Mouse (Mus musculus) midbrain, embryonic 15.5 days (tissue): ENCODE measurements around the gene Rcc1l. TPM values are rescaled to one million over a fixed set of nuclear protein-coding genes. Genes with fewer than 3 reads are reported as not detected.

ENCODE experiments used
- ATAC-seq: fragments of 200-750 bp; cut with Nextera tagmentation; replicated peaks from 2 replicates; pipeline ENCODE4 v1.8.0; 2017; ENCODE audit warnings: moderate TSS enrichment
- H3K27ac ChIP-seq: fragments of 300-500 bp; sonication (generic); 2 replicates; pipeline ENCODE4 v1.5.1; 2015; ENCODE audit warnings: mild to moderate bottlenecking, inconsistent platforms
- H3K27me3 ChIP-seq: fragments of 300-500 bp; sonication (generic); replicated peaks from 2 replicates; pipeline ENCODE4 v1.6.1; 2015; ENCODE audit warnings: inconsistent platforms
- H3K36me3 ChIP-seq: fragments of 300-500 bp; sonication (generic); replicated peaks from 2 replicates; pipeline ENCODE4 v1.6.1; 2015; ENCODE audit warnings: inconsistent platforms
- H3K4me1 ChIP-seq: fragments of 300-500 bp; sonication (generic); 2 replicates; pipeline ENCODE4 v1.6.1; 2015; ENCODE audit warnings: inconsistent platforms
- H3K4me2 ChIP-seq: fragments of 300-500 bp; sonication (generic); 2 replicates; pipeline ENCODE4 v1.6.1; 2015; ENCODE audit warnings: inconsistent platforms, mild to moderate bottlenecking, moderate library complexity
- H3K4me3 ChIP-seq: fragments of 300-500 bp; sonication (generic); 2 replicates; pipeline ENCODE4 v1.5.1; 2015; ENCODE audit warnings: mild to moderate bottlenecking, inconsistent platforms
- H3K9ac ChIP-seq: fragments of 300-500 bp; sonication (generic); 2 replicates; pipeline ENCODE4 v1.6.1; 2015; ENCODE audit warnings: mild to moderate bottlenecking, inconsistent platforms
- H3K9me3 ChIP-seq: fragments of 300-500 bp; sonication (generic); 2 replicates; pipeline ENCODE4 v1.6.1; 2016; ENCODE audit warnings: inconsistent platforms
- WGBS: fragments of 180-500 bp; shearing (Covaris S2); methylation state at CpG from one replicate; pipeline ENCODE4 v1.1.7; 2015; ENCODE audit warnings: mixed read lengths; 5-methylcytosine and 5-hydroxymethylcytosine counted together
- polyA plus RNA-seq: library from polyadenylated mRNA; unstranded; fragments of >200 nt; fragmentation: Nextera tagmentation; extraction: Ambion mirVana; gene quantifications from 2 replicates; pipeline ENCODE4 v1.2.1, GENCODE M21; 2015

The Rcc1l gene
- polyA plus RNA-seq, 1 experiment from 2014 or later = 19.8 TPM

DNA sequence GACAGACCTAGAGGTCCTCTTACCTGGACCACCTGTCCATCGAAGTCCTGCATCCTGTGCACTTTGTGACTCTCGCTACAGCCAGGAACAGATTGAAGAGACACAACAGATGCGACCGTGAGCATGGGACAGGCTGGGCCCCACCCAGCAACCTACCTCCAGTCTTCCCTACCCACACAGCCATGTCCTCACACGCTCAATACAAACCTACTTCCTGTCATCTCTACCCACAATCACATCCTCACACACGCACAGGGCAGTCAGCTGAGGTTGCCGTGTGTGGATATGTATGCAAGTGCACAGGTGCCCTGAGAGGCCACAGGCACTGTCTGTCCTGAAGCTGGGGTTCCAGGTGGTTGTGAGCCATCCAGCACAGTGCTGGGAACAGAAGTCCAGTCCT lies 9.9 kb downstream of the Rcc1l start:
- Histone ChIP-seq H3K36me3 (peaks cover 6% of the 10 kb centered on the region; the same call in 1 of the 2 replicates), H3K4me2 (no peak overlapping the region), H3K4me1 (peaks cover 9% of the 10 kb centered on the region), H3K27me3 (no peaks in the 10 kb centered on the region), H3K9ac (no peak overlapping the region), H3K9me3 (no peaks in the 10 kb centered on the region), H3K4me3 (no peak overlapping the region), H3K27ac (no peak overlapping the region)
- WGBS = 95% methylated on average over 7 of the region's 7 CpGs
- no peak for ATAC-seq

DNA sequence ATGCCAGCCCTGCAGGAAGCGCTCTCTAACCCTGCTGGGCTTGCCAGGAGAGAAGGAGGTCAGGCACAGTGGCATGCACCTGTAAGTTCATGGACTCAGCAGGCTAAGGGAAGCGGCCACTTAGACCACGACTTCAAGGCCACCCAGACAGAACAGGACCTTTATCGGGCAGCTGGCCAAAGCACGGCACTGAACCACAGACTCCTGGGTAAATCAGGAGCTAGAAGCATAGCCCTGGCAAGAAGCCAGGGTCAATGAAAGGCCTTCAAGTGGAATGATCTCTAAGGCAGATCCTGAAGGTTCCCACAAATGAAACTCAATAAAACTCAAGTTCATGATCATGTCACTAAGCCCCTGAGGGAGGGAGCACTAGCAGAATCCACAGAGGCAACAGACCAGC lies 11.9 kb downstream of the Rcc1l start:
- Histone ChIP-seq H3K9ac (no peak overlapping the region), H3K9me3 (no peaks in the 10 kb centered on the region), H3K27ac (0 out of 2 replicates have a peak overlapping the region, but pooled peaks have one; percentile 15), H3K4me3 (no peak overlapping the region), H3K4me2 (no peak overlapping the region), H3K27me3 (no peaks in the 10 kb centered on the region), H3K36me3 (peaks cover 5% of the 10 kb centered on the region; the same call in 1 of the 2 replicates), H3K4me1 (peaks cover 9% of the 10 kb centered on the region)
- no peak for ATAC-seq
- 75% methylated on average over 5 of the region's 5 CpGs for WGBS

GRCm38 (mm10) chr5:134155916-134156466 lies 20.6 kb downstream of the Rcc1l start:
- H3K9me3 ChIP-seq = no peaks in the 10 kb centered on the region
- H3K27ac ChIP-seq = no peak overlapping the region
- H3K4me1 ChIP-seq = no peaks in the 10 kb centered on the region
- 92% methylated on average over 7 of the region's 7 CpGs for WGBS
- H3K36me3 ChIP-seq = peaks cover 32% of the 10 kb centered on the region; the same call in 1 of the 2 replicates
- no peak overlapping the region for H3K4me3 ChIP-seq
- H3K4me2 ChIP-seq = no peak overlapping the region
- H3K9ac ChIP-seq = no peak overlapping the region
- no peak for ATAC-seq
- H3K27me3 ChIP-seq = no peaks in the 10 kb centered on the region

DNA sequence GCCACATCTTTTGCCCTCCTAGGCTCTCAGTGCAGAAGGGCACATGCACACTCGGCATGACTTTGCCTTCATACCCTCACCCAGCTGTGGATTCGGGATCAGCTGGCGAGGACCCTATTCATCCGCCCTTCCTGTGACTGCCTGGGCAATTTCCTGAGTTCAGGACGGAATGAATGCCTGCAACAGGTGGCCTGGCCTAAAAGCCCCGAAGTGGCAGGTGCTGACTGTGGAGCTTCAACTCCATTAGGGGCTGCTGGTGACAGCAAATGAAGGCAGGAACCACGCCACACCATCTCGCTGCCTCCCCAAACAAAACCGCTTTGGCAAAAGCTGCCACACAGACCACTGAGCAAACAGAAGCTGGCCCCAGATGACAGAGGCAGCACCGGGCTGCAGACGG lies 24.7 kb downstream of the Rcc1l start:
- peaks cover 28% of the 10 kb centered on the region; the same call in 1 of the 2 replicates for H3K36me3 ChIP-seq
- no peaks in the 10 kb centered on the region for H3K4me1 ChIP-seq
- ATAC-seq = no peak
- H3K9ac ChIP-seq = no peak overlapping the region
- no peak overlapping the region for H3K4me3 ChIP-seq
- no peak overlapping the region for H3K4me2 ChIP-seq
- no peaks in the 10 kb centered on the region for H3K27me3 ChIP-seq
- H3K27ac ChIP-seq = no peak overlapping the region
- no peaks in the 10 kb centered on the region for H3K9me3 ChIP-seq
- 92% methylated on average over 11 of the region's 11 CpGs for WGBS

- no peak overlapping the region for H3K9ac ChIP-seq
- peaks cover 15% of the 10 kb centered on the region; the same call in 1 of the 2 replicates for H3K36me3 ChIP-seq
- no peak overlapping the region for H3K4me2 ChIP-seq
- H3K27me3 ChIP-seq = no peaks in the 10 kb centered on the region
- no peaks in the 10 kb centered on the region for H3K4me1 ChIP-seq
- no peaks in the 10 kb centered on the region for H3K9me3 ChIP-seq
- H3K4me3 ChIP-seq = no peak overlapping the region
- no peak for ATAC-seq
- WGBS = 98% methylated on average over 4 of the region's 4 CpGs
- H3K27ac ChIP-seq = no peak overlapping the region
These were observed 28.4 kb downstream of the Rcc1l start for GRCm38 (mm10) chr5:134148153-134148552.

- Histone ChIP-seq H3K4me2 (no peak overlapping the region), H3K9ac (no peak overlapping the region), H3K4me3 (no peak overlapping the region), H3K27ac (no peak overlapping the region), H3K9me3 (no peaks in the 10 kb centered on the region), H3K27me3 (no peaks in the 10 kb centered on the region), H3K4me1 (no peaks in the 10 kb centered on the region), H3K36me3 (peaks cover 18% of the 10 kb centered on the region; the same call in 1 of the 2 replicates)
- no peak for ATAC-seq
- 86% methylated on average over 10 of the region's 10 CpGs for WGBS
These were observed 29.3 kb downstream of the Rcc1l start for GRCm38 (mm10) chr5:134147194-134147753.

DNA sequence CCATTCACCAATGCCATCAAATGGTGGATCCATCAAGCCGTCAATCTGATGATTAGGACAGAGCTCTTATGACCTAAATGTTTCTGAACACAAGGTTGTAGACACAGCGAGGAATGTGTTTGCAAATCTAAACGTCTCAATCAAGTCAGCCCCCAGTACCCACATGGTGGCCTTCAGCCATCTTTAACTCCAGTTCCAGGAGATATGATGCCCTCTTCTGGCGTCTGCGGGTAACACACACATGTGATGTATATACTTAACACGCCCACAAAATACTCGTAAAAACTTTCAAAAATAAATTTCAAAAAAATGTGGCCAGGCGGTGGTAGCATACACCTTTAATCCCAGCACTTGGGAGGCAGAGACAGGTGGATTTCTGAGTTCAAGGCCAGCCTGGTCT lies 31.6 kb downstream of the Rcc1l start:
- no peaks in the 10 kb centered on the region for H3K9me3 ChIP-seq
- peaks cover 29% of the 10 kb centered on the region; the same call in 1 of the 2 replicates for H3K36me3 ChIP-seq
- H3K4me1 ChIP-seq = no peaks in the 10 kb centered on the region
- ATAC-seq = no peak
- no peak overlapping the region for H3K4me2 ChIP-seq
- H3K27me3 ChIP-seq = no peaks in the 10 kb centered on the region
- 96% methylated on average over 8 of the region's 8 CpGs for WGBS
- no peak overlapping the region for H3K27ac ChIP-seq
- no peak overlapping the region for H3K4me3 ChIP-seq
- H3K9ac ChIP-seq = no peak overlapping the region

GRCm38 (mm10) chr5:134142381-134142780 lies 34.2 kb downstream of the Rcc1l start:
- Histone ChIP-seq H3K27ac (no peak overlapping the region), H3K9ac (no peak overlapping the region), H3K4me2 (no peak overlapping the region), H3K27me3 (no peaks in the 10 kb centered on the region), H3K36me3 (peaks cover 36% of the 10 kb centered on the region), H3K9me3 (no peaks in the 10 kb centered on the region), H3K4me3 (no peak overlapping the region), H3K4me1 (no peaks in the 10 kb centered on the region)
- WGBS = 84% methylated on average over 11 of the region's 11 CpGs
- no peak for ATAC-seq

- Histone ChIP-seq H3K36me3 (peaks cover 46% of the 10 kb centered on the region), H3K4me2 (no peak overlapping the region), H3K4me1 (no peaks in the 10 kb centered on the region), H3K27me3 (no peaks in the 10 kb centered on the region), H3K9me3 (no peaks in the 10 kb centered on the region), H3K4me3 (no peak overlapping the region), H3K9ac (no peak overlapping the region), H3K27ac (no peak overlapping the region)
- ATAC-seq = no peak
- 77% methylated on average over 7 of the region's 7 CpGs for WGBS
These were observed 35.3 kb downstream of the Rcc1l start for GRCm38 (mm10) chr5:134141236-134141635.

DNA sequence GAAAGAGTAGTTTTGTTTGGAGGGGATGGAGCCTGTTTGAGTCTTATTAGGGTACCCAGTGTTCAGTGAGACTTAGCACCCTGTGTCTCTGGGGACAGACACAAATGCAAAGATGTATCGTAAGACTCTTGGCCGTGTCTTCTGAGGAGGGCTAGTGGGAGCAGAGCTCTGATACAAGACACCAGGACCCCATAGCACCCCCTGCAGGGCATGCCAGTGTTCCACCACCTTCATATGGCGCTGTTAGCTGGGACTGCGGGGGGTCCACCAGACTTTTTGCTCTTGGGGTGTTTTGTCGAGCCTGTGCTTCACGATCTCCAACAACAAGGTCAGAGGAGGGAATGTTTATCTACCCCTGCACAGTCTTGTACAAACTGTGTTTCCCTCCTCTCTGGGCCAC lies 37.1 kb downstream of the Rcc1l start:
- no peak for ATAC-seq
- no peak overlapping the region for H3K4me3 ChIP-seq
- no peaks in the 10 kb centered on the region for H3K27me3 ChIP-seq
- H3K9me3 ChIP-seq = no peaks in the 10 kb centered on the region
- no peaks in the 10 kb centered on the region for H3K4me1 ChIP-seq
- H3K9ac ChIP-seq = no peak overlapping the region
- H3K36me3 ChIP-seq = peaks cover 59% of the 10 kb centered on the region
- WGBS = 85% methylated on average over 6 of the region's 6 CpGs
- no peak overlapping the region for H3K27ac ChIP-seq
- H3K4me2 ChIP-seq = no peak overlapping the region

GRCm38 (mm10) chr5:134137933-134138332 lies 38.6 kb downstream of the Rcc1l start:
- Histone ChIP-seq H3K4me1 (no peaks in the 10 kb centered on the region), H3K4me3 (no peak overlapping the region), H3K4me2 (no peak overlapping the region), H3K36me3 (peaks cover 60% of the 10 kb centered on the region), H3K9ac (no peak overlapping the region), H3K27ac (no peak overlapping the region), H3K27me3 (no peaks in the 10 kb centered on the region), H3K9me3 (no peaks in the 10 kb centered on the region)
- no peak for ATAC-seq
- WGBS = 91% methylated on average over 5 of the region's 5 CpGs

DNA sequence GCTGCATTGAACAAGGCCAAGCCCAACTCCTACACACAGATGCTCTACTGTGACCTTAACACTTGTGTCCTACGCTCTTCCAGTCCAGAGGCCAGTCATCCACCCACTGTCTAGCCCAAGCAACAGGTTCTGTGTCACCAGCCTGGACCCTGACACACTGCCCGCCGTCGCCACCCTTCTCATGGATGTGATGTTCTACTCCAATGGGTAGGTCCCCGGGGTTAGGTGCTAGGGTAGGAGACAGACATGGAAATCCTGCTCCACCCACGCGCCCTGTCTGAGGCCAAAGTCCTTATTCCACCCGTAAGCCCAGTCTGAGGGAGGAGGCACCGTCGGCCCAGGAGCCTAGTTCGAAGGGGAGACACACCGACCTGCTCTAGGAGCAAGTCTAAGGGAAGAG lies 40.6 kb downstream of the Rcc1l start:
- Histone ChIP-seq H3K4me3 (no peak overlapping the region), H3K27ac (no peak overlapping the region), H3K9ac (no peak overlapping the region), H3K4me1 (peaks cover 12% of the 10 kb centered on the region), H3K27me3 (no peaks in the 10 kb centered on the region), H3K36me3 (peaks cover 53% of the 10 kb centered on the region), H3K9me3 (no peaks in the 10 kb centered on the region), H3K4me2 (no peak overlapping the region)
- no peak for ATAC-seq
- 96% methylated on average over 12 of the region's 12 CpGs for WGBS

DNA sequence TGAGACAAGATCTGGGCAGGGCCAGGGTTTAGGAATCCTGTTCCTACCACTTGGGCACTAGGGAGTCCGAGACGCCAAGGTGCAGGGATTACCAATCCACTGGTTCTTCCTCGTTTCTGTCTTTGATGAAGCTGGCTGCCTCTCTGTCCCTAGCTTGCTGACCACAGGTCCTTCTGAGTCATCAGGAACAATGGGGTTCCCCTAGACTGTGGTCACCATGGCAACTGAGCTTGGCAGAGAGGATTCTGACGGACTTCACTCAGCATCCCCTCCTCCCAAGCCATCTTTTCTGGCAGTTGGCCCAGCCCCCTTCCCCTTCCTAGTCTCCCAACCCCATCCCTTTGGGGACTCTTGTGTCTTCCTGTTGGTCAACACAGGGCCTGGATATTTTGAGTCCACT lies 45.0 kb downstream of the Rcc1l start:
- Histone ChIP-seq H3K36me3 (peaks cover 38% of the 10 kb centered on the region), H3K4me3 (no peak overlapping the region), H3K9ac (no peak overlapping the region), H3K4me1 (peaks cover 15% of the 10 kb centered on the region), H3K27ac (no peak overlapping the region), H3K9me3 (no peaks in the 10 kb centered on the region), H3K27me3 (no peaks in the 10 kb centered on the region), H3K4me2 (no peak overlapping the region)
- peak; percentile 69 for ATAC-seq
- WGBS = 9% methylated on average over 4 of the region's 4 CpGs
